Mouse (Mus musculus): ENCODE measurements around the gene Kcnj12. TPM values are rescaled to one million over a fixed set of nuclear protein-coding genes. Genes with fewer than 3 reads are reported as not detected.

The Kcnj12 gene
- total and polyA plus RNA-seq, 3 experiments, result not detected

- Histone ChIP-seq H3K9me3 (replicated peaks; ENCODE audit: low read length) (no peaks in the 10 kb centered on the region), H3K27ac (ENCODE audit: insufficient read depth, low read depth) (no peak overlapping the region), H3K4me1 (ENCODE audit: control insufficient read depth in 1 of 2, insufficient read depth in 2 of 2) (peaks cover 0 to 6% of the 10 kb centered on the region in 2 experiments; a peak in 1 of 4 replicates), H3K79me2 (replicated peaks; ENCODE audit: control insufficient read depth, extremely low read depth, insufficient read depth, poor library complexity, severe bottlenecking) (no peaks in the 10 kb centered on the region), H3K36me3 (replicated peaks in 1 of 2; ENCODE audit: control insufficient read depth in 1 of 2, insufficient read depth in 1 of 2, low read length in 1 of 2) (no peaks in the 10 kb centered on the region), H3K4me2 (ENCODE audit: insufficient read depth, low read depth, poor library complexity, severe bottlenecking) (no peak overlapping the region), H3K4me3 (replicated peaks in 1 of 3; ENCODE audit: low read depth in 2 of 3, low read length in 2 of 3, poor library complexity in 1 of 3) (no peak overlapping the region), H3K27me3 (replicated peaks) (no peaks in the 10 kb centered on the region), H3K9ac (ENCODE audit: insufficient read depth, low read depth) (no peak overlapping the region)
- DNase-seq (ENCODE audit: extremely low read depth), result no peak
- in situ Hi-C loops (cut with MboI; ENCODE audit: low pct_ligation_motif_present, low pct_unique_long_range_greater_than_20kb, low sequenced_read_pairs) (loop anchor here (10.0 kb wide), 2 partner anchors 106 to 136 kb away; partner anchors contain the start of gene Map2k3), dilution Hi-C loops (cut with MboI; ENCODE audit: extremely low pct_ligation_motif_present, extremely low pct_unique_long_range_greater_than_20kb, low sequenced_read_pairs) (no loop called here)
- TF ChIP-seq CTCF (conservative IDR thresholded peaks at IDR 0.05 in 1 of 2, IDR thresholded peaks at IDR 0.05 in 1 of 2; ENCODE audit: low read depth in 2 of 2, low read length in 2 of 2) (peak in 1 of 2 experiments; percentile 64; a peak in 3 of 4 replicates), ZC3H11A (IDR thresholded peaks at IDR 0.05; ENCODE audit: low read depth, low read length) (0 out of 2 replicates have a peak, but pooled peaks have one; percentile 7), RAD21 (IDR thresholded peaks at IDR 0.05; ENCODE audit: low read depth, low read length) (peak; percentile 45), TBP (conservative IDR thresholded peaks at IDR 0.05; ENCODE audit: low read depth, low read length) (no peak), MAX (IDR thresholded peaks at IDR 0.05; ENCODE audit: low read length) (peak; percentile 26; the same call in 1 of the 2 replicates), SMC3 (IDR thresholded peaks at IDR 0.05; ENCODE audit: low read depth, low read length) (peak; percentile 73), NRF1 (IDR thresholded peaks at IDR 0.05; ENCODE audit: low read depth, low read length) (no peak)
Observed at GRCm38 (mm10) chr11:61040856-61041652, 18.7 kb downstream of the Kcnj12 start.

GRCm38 (mm10) chr11:61042593-61042992 is 20.2 kb downstream of the Kcnj12 start:
- Histone ChIP-seq H3K27ac (ENCODE audit: insufficient read depth, low read depth) (no peak overlapping the region), H3K27me3 (replicated peaks) (no peaks in the 10 kb centered on the region), H3K9me3 (replicated peaks; ENCODE audit: low read length) (no peaks in the 10 kb centered on the region), H3K79me2 (replicated peaks; ENCODE audit: control insufficient read depth, extremely low read depth, insufficient read depth, poor library complexity, severe bottlenecking) (no peaks in the 10 kb centered on the region), H3K4me1 (ENCODE audit: control insufficient read depth in 1 of 2, insufficient read depth in 2 of 2) (peaks cover 0 to 6% of the 10 kb centered on the region in 2 experiments; a peak in 1 of 4 replicates), H3K4me3 (replicated peaks in 1 of 3; ENCODE audit: low read depth in 2 of 3, low read length in 2 of 3, poor library complexity in 1 of 3) (no peak overlapping the region), H3K4me2 (ENCODE audit: insufficient read depth, low read depth, poor library complexity, severe bottlenecking) (no peak overlapping the region), H3K36me3 (replicated peaks in 1 of 2; ENCODE audit: control insufficient read depth in 1 of 2, insufficient read depth in 1 of 2, low read length in 1 of 2) (no peaks in the 10 kb centered on the region), H3K9ac (ENCODE audit: insufficient read depth, low read depth) (no peak overlapping the region)
- TF ChIP-seq NRF1 (IDR thresholded peaks at IDR 0.05; ENCODE audit: low read depth, low read length) (no peak), CHD2 (IDR thresholded peaks at IDR 0.05; ENCODE audit: low read length) (no peak), MAX (IDR thresholded peaks at IDR 0.05; ENCODE audit: low read length) (no peak), EP300 (IDR thresholded peaks at IDR 0.05; ENCODE audit: low read length) (no peak), JUN (IDR thresholded peaks at IDR 0.05; ENCODE audit: insufficient read depth, low read depth, low read length) (no peak), BHLHE40 (IDR thresholded peaks at IDR 0.05; ENCODE audit: low read depth, low read length) (no peak), NELFE (IDR thresholded peaks at IDR 0.05; ENCODE audit: low read depth, low read length) (no peak), SMC3 (IDR thresholded peaks at IDR 0.05; ENCODE audit: low read depth, low read length) (no peak), ZC3H11A (IDR thresholded peaks at IDR 0.05; ENCODE audit: low read depth, low read length) (no peak), IRF4 (IDR thresholded peaks at IDR 0.05; ENCODE audit: low read depth, low read length) (no peak)
- in situ Hi-C loops (cut with MboI; ENCODE audit: low pct_ligation_motif_present, low pct_unique_long_range_greater_than_20kb, low sequenced_read_pairs), result loop anchor here (10.0 kb wide), 2 partner anchors 108 to 138 kb away; partner anchors contain the start of gene Map2k3
- DNase-seq (ENCODE audit: extremely low read depth), result no peak
- dilution Hi-C loops (cut with MboI; ENCODE audit: extremely low pct_ligation_motif_present, extremely low pct_unique_long_range_greater_than_20kb, low sequenced_read_pairs), result no loop called here
